In genomic region chr5:88791256-88792245, GRCm38 (mm10) we compare ENCODE assay signal across 9 mouse cellular contexts. TPM values are rescaled to one million over a fixed set of nuclear protein-coding genes. Genes with fewer than 3 reads are reported as not detected.
DNase-seq lines count a peak whose midpoint lies in the region; ATAC-seq and TF ChIP-seq lines count a peak whose summit lies in the region.
"Had no signal": no experiment of that assay in that cellular context is flagged by ENCODE, and none has a peak within 500 bp of the region (broad histone marks: within the 10 kb centered on the region; RNA-seq: fewer than 3 reads in every experiment).

No protein-coding gene starts in this region.

- no peak overlapping the region for H3K4me3 ChIP-seq in hindbrain, embryonic 12.5 days
- H3K4me3 ChIP-seq in left cerebral cortex, adult 2 months, result no peak overlapping the region
- H3K4me3 ChIP-seq in midbrain, embryonic 12.5 days, result no peak overlapping the region
- H3K4me3 ChIP-seq: embryonic facial prominence, embryonic 13.5 days had no signal

- peak; percentile 50 for ATAC-seq in hindbrain, embryonic 12.5 days (ENCODE audit: low FRiP score)
- peak; percentile 70 for ATAC-seq in midbrain, embryonic 12.5 days (ENCODE audit: low FRiP score, low read depth)

- H3K9me3 ChIP-seq in hindbrain, embryonic 12.5 days (replicated peaks), result no peaks in the 10 kb centered on the region
- no peaks in the 10 kb centered on the region for H3K9me3 ChIP-seq in midbrain, embryonic 12.5 days
- H3K9me3 ChIP-seq: embryonic facial prominence, embryonic 13.5 days had no signal

- peak; percentile 45 to 64 for DNase-seq in heart, postnatal 10 days
- no peak for DNase-seq in heart, adult 11 months
- DNase-seq in adrenal gland, postnatal 10 days, result peak; percentile 58
- peak; percentile 43 for DNase-seq in embryo, embryonic 11.5 days (ENCODE audit: low read depth, low spot score)
- peak; percentile 30 to 47 for DNase-seq in left cerebral cortex, adult 2 months (ENCODE audit: extremely low spot score in 1 of 2, low spot score in 2 of 2)
- DNase-seq in spleen, postnatal 36 days (ENCODE audit: low spot score in 2 of 2), result peak; percentile 10 to 11

- intact Hi-C loops in heart, postnatal 10 days (cut with DNase I), result loop anchor here (2.0 to 5.0 kb wide), 4 partner anchors 91 to 891 kb away; no protein-coding TSS in a partner anchor
- intact Hi-C loops in left cerebral cortex, adult 2 months (cut with DNase I), result loop anchor here (2.0 to 10.0 kb wide), 3 partner anchors 96 to 883 kb away; partner anchors contain the start of gene Slc4a4

- no peak overlapping the region for H3K9ac ChIP-seq in hindbrain, embryonic 12.5 days
- H3K9ac ChIP-seq in midbrain, embryonic 12.5 days (replicated peaks), result no peak overlapping the region
- H3K9ac ChIP-seq: embryonic facial prominence, embryonic 13.5 days had no signal

- no peaks in the 10 kb centered on the region for H3K4me1 ChIP-seq in hindbrain, embryonic 12.5 days
- H3K4me1 ChIP-seq in midbrain, embryonic 12.5 days, result no peaks in the 10 kb centered on the region

- TF ChIP-seq CTCF in left cerebral cortex, adult 2 months (IDR thresholded peaks at IDR 0.05), result peak; percentile 68

- H3K27me3 ChIP-seq in hindbrain, embryonic 12.5 days, result no peaks in the 10 kb centered on the region
- no peaks in the 10 kb centered on the region for H3K27me3 ChIP-seq in midbrain, embryonic 12.5 days
- H3K27me3 ChIP-seq: embryonic facial prominence, embryonic 13.5 days had no signal

- no peak overlapping the region for H3K27ac ChIP-seq in hindbrain, embryonic 12.5 days
- no peak overlapping the region for H3K27ac ChIP-seq in left cerebral cortex, adult 2 months
- no peak overlapping the region for H3K27ac ChIP-seq in midbrain, embryonic 12.5 days (replicated peaks)
- H3K27ac ChIP-seq: embryonic facial prominence, embryonic 13.5 days had no signal

- H3K4me2 ChIP-seq in hindbrain, embryonic 12.5 days (replicated peaks), result no peak overlapping the region
- no peak overlapping the region for H3K4me2 ChIP-seq in midbrain, embryonic 12.5 days (replicated peaks)

- 43% methylated on average over 10 of the region's 10 CpGs for WGBS in hindbrain, embryonic 12.5 days
- 40% methylated on average over 10 of the region's 10 CpGs for WGBS in midbrain, embryonic 12.5 days

- H3K36me3 ChIP-seq in hindbrain, embryonic 12.5 days, result 0 out of 2 replicates have a peak, but pooled peaks cover 2% of the 10 kb centered on the region
- 0 out of 2 replicates have a peak, but pooled peaks cover 1% of the 10 kb centered on the region for H3K36me3 ChIP-seq in midbrain, embryonic 12.5 days
- H3K36me3 ChIP-seq: embryonic facial prominence, embryonic 13.5 days had no signal

RNA-seq across cellular contexts. Expression of gene Dck, which starts 26.8 kb away (rescaled TPM):
- total RNA-seq in heart, postnatal 10 days (2021), result 1 to 10 TPM; 7.6 to 7.8 TPM
- total RNA-seq in adrenal gland, postnatal 10 days (2021), result 1 to 10 TPM; 8.0 to 9.6 TPM
- polyA plus RNA-seq in hindbrain, embryonic 12.5 days (2016; fragmentation: Nextera tagmentation; extraction: Ambion mirVana), result 90.8 and 92.2 TPM in 2 replicates
- 10 to 100 TPM; 13.5 to 16.6 TPM for total RNA-seq in left cerebral cortex, adult 2 months (2021)
- 114 and 117 TPM in 2 replicates for polyA plus RNA-seq in midbrain, embryonic 12.5 days (2016; fragmentation: Nextera tagmentation; extraction: Ambion mirVana)
